Mouse (Mus musculus) embryo, embryonic 10.5 days (tissue): ENCODE results near the gene Pym1.
A peak's percentile ranks its signal among the peaks of the same experiment; 100 is the strongest.

ENCODE experiments used
- DNase-seq: peaks from one replicate; pipeline ENCODE4 v3.0.0-alpha.2; 2015; ENCODE audit warnings: low spot score

Pym1 gene

DNA sequence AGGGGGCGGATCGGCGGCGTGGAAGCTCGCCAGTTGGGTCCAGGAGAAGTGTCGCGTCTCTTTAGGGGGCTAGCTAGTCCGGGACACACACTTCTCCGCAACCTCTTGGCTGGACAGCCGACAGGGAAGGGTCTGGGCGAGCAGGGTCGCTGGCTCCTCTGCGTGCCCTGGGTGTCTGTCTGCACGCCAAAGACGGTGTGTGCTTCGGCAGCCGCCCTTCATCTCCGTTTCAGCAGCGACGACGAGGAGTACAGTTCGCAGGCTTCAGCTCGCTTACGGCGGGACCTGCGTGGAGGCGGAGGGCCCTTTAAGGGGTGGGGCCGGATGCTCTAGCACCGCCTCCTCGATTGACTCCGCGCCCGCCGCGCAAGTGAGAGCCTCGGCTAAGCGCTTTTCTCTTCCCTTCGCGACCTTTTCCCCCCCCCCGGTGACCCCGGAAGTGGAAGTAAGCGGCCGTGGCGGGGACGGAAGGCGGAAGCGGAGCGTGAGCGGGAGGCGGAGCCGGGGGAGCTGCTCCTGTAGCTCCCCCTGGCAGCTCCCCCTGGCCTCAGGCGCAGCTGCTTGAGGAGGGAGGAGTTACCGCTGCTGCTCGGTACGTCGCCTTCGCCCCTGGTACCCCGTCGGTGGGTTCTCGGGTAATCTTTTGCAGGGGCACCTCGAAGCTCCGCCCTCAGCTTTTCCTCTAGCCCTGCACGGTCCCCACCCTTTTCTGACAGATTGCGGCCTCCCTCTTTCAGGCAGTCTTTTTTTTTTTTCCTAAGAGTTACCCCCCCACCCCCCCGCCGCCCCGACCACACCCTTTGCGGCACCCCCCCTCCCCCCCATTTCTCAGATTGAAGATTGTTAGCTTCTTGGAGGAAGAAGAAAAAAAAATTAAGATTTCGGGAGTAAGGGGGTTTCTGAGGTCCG is 57.7 kb downstream of the Pym1 start:
- DNase-seq, result peak; percentile 99

DNA sequence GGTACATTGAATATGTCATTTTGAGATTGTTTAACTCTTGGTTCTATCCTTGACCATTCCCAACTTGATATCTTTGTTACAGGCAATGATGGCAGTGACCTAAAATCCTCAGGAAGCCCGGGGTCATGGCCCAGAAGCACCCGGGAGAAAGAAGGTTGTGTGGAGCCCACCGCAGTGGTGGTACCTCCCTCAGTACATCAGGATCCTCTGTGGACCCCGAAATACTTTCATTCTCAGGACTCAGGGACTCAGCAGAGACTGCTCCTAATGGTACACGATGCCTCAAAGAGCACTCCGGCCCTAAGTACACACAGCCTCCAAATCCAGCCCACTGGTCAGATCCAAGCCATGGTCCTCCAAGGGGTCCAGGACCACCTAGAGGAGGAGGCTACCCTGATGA is 58.4 kb downstream of the Pym1 start:
- peak; percentile 13 for DNase-seq

DNA sequence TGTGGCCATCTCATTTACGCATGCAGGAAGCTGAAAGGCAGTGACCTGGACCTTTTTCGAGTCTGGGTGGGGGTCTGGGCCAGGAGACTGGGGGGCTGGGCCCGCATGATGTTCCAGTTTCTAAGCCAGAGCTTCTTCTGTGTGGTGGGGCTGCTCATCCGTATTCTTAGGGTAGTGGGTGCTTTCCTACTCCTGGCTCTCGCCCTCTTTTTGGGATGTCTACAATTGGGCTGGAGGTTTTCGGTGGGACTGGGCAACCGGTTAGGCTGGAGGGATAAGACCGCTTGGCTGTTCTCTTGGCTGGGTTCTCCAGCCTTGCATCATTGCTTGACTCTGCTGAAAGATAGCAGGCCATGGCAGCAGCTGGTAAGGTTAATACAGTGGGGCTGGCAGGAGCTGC is 59.3 kb downstream of the Pym1 start:
- DNase-seq, result no peak
